Mouse (Mus musculus): ENCODE data around the gene Bnip2.
A peak's percentile ranks its signal among the peaks of the same experiment; 100 is the strongest.

DNA sequence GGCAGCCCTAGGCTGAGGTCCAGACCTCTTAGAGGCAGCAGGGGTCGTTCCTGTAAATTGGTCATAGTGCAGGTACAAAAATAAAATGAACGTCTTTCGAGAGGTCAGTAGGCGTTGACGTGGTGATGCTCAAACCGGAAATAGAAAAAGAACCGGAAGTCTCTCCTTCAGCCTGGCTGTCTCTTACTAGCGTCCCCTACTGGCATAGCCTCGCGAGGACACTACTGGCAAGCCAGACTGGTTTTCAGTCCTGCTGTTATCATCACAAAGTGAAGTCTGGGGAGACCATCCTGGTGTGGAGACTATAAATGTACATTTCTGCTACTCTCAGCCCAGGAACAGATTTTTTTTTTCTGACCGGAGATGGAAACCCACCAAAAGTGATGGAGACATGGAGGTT lies 51.3 kb downstream of the Bnip2 start:
- TF ChIP-seq EP300 (IDR thresholded peaks at IDR 0.05) (no peak), CTCF (IDR thresholded peaks at IDR 0.05) (peak; percentile 13)
